Mouse (Mus musculus) limb, embryonic 15.5 days (tissue): Measurements from ENCODE around the gene Pank1. TPM values are rescaled to one million over a fixed set of nuclear protein-coding genes. Genes with fewer than 3 reads are reported as not detected.

Experiments
- ATAC-seq: fragments of 200-750 bp; cut with Nextera tagmentation; 2 replicates; pipeline ENCODE4 v1.8.0; 2017; ENCODE audit warnings: low read depth, moderate TSS enrichment; ENCODE audit not compliant: insufficient number of reproducible peaks, low FRiP score, low TSS enrichment
- H3K27ac ChIP-seq: fragments of 300-500 bp; sonication (generic); 2 replicates; pipeline ENCODE4 v1.5.1; 2015; ENCODE audit warnings: moderate library complexity, mild to moderate bottlenecking, inconsistent platforms
- H3K27me3 ChIP-seq: fragments of 300-500 bp; sonication (generic); 2 replicates; pipeline ENCODE4 v1.6.1; 2015; ENCODE audit warnings: inconsistent platforms
- H3K36me3 ChIP-seq: fragments of 300-500 bp; sonication (generic); 2 replicates; pipeline ENCODE4 v1.6.1; 2015; ENCODE audit warnings: inconsistent platforms
- H3K4me1 ChIP-seq: fragments of 300-500 bp; sonication (generic); 2 replicates; pipeline ENCODE4 v1.6.1; 2015; ENCODE audit warnings: inconsistent platforms
- H3K4me2 ChIP-seq: fragments of 300-500 bp; sonication (generic); 2 replicates; pipeline ENCODE4 v1.6.1; 2015; ENCODE audit warnings: mild to moderate bottlenecking, inconsistent platforms
- H3K4me3 ChIP-seq: fragments of 300-500 bp; sonication (generic); 2 replicates; pipeline ENCODE4 v1.5.1; 2015; ENCODE audit warnings: mild to moderate bottlenecking, inconsistent platforms
- H3K9ac ChIP-seq: fragments of 300-500 bp; sonication (generic); 2 replicates; pipeline ENCODE4 v1.6.1; 2015; ENCODE audit warnings: inconsistent platforms
- H3K9me3 ChIP-seq: fragments of 300-500 bp; sonication (generic); 2 replicates; pipeline ENCODE4 v1.6.1; 2016; ENCODE audit warnings: inconsistent platforms
- WGBS: fragments of 180-500 bp; shearing (Covaris S2); methylation state at CpG from one replicate; pipeline ENCODE4 v1.1.7; 2015; 5-methylcytosine and 5-hydroxymethylcytosine counted together
- polyA plus RNA-seq: library from polyadenylated mRNA; unstranded; fragments of >200 nt; fragmentation: Nextera tagmentation; extraction: Ambion mirVana; gene quantifications from 2 replicates; pipeline ENCODE4 v1.2.1, GENCODE M21; 2015

Pank1 gene
- polyA plus RNA-seq, 1 experiment from 2014 or later: 6.1 TPM

GRCm38 (mm10) chr19:34814696-34815095 is 64.6 kb downstream of the Pank1 start:
- Histone ChIP-seq H3K4me2 (no peak overlapping the region), H3K27ac (no peak overlapping the region), H3K4me1 (no peaks in the 10 kb centered on the region), H3K9me3 (no peaks in the 10 kb centered on the region), H3K36me3 (peaks cover 7% of the 10 kb centered on the region; the same call in 1 of the 2 replicates), H3K9ac (no peak overlapping the region), H3K27me3 (no peaks in the 10 kb centered on the region), H3K4me3 (no peak overlapping the region)
- WGBS: 34% methylated on average over 4 of the region's 4 CpGs
- ATAC-seq: no peak

- Histone ChIP-seq H3K4me3 (no peak overlapping the region), H3K27ac (no peak overlapping the region), H3K27me3 (no peaks in the 10 kb centered on the region), H3K36me3 (peaks cover under 1% of the 10 kb centered on the region; the same call in 1 of the 2 replicates), H3K4me2 (no peak overlapping the region), H3K4me1 (no peaks in the 10 kb centered on the region), H3K9me3 (no peaks in the 10 kb centered on the region), H3K9ac (no peak overlapping the region)
- ATAC-seq: no peak
- WGBS: 85% methylated on average over 6 of the region's 6 CpGs
These were observed 65.3 kb downstream of the Pank1 start for GRCm38 (mm10) chr19:34813961-34814360.

- 100% methylated on average over 2 of the region's 2 CpGs for WGBS
- H3K4me3 ChIP-seq: no peak overlapping the region
- H3K9me3 ChIP-seq: no peaks in the 10 kb centered on the region
- no peaks in the 10 kb centered on the region; the same call in 1 of the 2 replicates for H3K36me3 ChIP-seq
- H3K9ac ChIP-seq: no peak overlapping the region
- no peak for ATAC-seq
- H3K4me1 ChIP-seq: no peaks in the 10 kb centered on the region
- no peak overlapping the region for H3K27ac ChIP-seq
- no peaks in the 10 kb centered on the region for H3K27me3 ChIP-seq
- no peak overlapping the region for H3K4me2 ChIP-seq
These were observed 65.7 kb downstream of the Pank1 start for GRCm38 (mm10) chr19:34813533-34813932.

GRCm38 (mm10) chr19:34812711-34813110 is 66.5 kb downstream of the Pank1 start:
- no peak for ATAC-seq
- 73% methylated on average over 4 of the region's 4 CpGs for WGBS
- Histone ChIP-seq H3K4me3 (no peak overlapping the region), H3K36me3 (no peaks in the 10 kb centered on the region; the same call in 1 of the 2 replicates), H3K4me2 (no peak overlapping the region), H3K9me3 (no peaks in the 10 kb centered on the region), H3K9ac (no peak overlapping the region), H3K27ac (no peak overlapping the region), H3K27me3 (no peaks in the 10 kb centered on the region), H3K4me1 (no peaks in the 10 kb centered on the region)

- no peaks in the 10 kb centered on the region for H3K9me3 ChIP-seq
- H3K4me3 ChIP-seq: no peak overlapping the region
- no peaks in the 10 kb centered on the region; the same call in 1 of the 2 replicates for H3K36me3 ChIP-seq
- H3K27ac ChIP-seq: no peak overlapping the region
- no peaks in the 10 kb centered on the region for H3K4me1 ChIP-seq
- no peak for ATAC-seq
- 90% methylated on average over 5 of the region's 5 CpGs for WGBS
- H3K27me3 ChIP-seq: no peaks in the 10 kb centered on the region
- no peak overlapping the region for H3K4me2 ChIP-seq
- H3K9ac ChIP-seq: no peak overlapping the region
These were observed 72.1 kb downstream of the Pank1 start for GRCm38 (mm10) chr19:34807173-34807572.

DNA sequence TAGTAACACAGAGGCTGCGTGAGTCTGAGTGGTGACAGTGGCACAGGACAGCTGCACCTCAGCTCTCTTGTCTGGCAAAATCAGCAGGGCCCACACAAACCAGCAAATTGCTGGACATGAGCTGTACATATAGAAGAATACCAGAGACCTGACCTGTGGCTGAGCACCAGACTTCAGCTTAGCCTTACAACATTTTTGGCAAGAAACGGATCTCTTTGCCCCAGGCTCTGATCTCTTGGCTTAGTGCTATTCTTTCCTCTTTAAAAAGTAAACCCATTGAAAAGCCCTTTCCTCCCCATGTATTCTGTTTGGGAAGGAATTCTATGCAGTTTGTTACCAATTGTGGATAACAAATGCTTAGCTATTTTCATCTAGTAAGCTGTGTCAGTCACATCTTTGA is 74.2 kb downstream of the Pank1 start:
- Histone ChIP-seq H3K4me1 (no peaks in the 10 kb centered on the region), H3K36me3 (no peaks in the 10 kb centered on the region; the same call in 1 of the 2 replicates), H3K9ac (no peak overlapping the region), H3K9me3 (no peaks in the 10 kb centered on the region), H3K27ac (no peak overlapping the region), H3K27me3 (no peaks in the 10 kb centered on the region), H3K4me2 (no peak overlapping the region), H3K4me3 (no peak overlapping the region)
- no peak for ATAC-seq
- 82% methylated on average over 2 of the region's 2 CpGs for WGBS

GRCm38 (mm10) chr19:34804531-34804930 is 74.7 kb downstream of the Pank1 start:
- ATAC-seq: no peak
- no peaks in the 10 kb centered on the region for H3K36me3 ChIP-seq
- no peaks in the 10 kb centered on the region for H3K9me3 ChIP-seq
- 79% methylated on average over 2 of the region's 2 CpGs for WGBS
- no peak overlapping the region for H3K4me3 ChIP-seq
- no peaks in the 10 kb centered on the region for H3K27me3 ChIP-seq
- no peak overlapping the region for H3K27ac ChIP-seq
- H3K9ac ChIP-seq: no peak overlapping the region
- H3K4me1 ChIP-seq: no peaks in the 10 kb centered on the region
- H3K4me2 ChIP-seq: no peak overlapping the region

DNA sequence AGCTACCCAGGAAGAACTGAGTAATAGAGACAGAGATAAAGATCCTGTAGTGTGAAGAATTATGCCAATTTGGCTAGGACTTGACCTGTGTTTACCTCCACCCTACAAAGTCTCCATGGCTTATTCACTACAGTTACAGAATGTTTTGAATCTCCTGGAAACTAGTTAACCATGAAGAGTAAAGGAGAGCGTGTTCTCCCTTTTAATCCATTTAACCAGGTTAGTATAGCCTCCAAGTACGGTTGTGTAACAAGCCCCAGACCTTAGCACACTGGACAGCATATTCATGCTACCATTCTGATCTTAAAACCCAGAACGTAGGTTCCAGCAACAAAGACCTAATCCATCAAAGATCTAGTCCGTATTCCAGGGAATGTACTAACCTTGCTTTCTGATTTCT is 75.9 kb downstream of the Pank1 start:
- Histone ChIP-seq H3K9ac (no peak overlapping the region), H3K27ac (no peak overlapping the region), H3K4me1 (no peaks in the 10 kb centered on the region), H3K36me3 (no peaks in the 10 kb centered on the region), H3K27me3 (no peaks in the 10 kb centered on the region), H3K9me3 (no peaks in the 10 kb centered on the region), H3K4me3 (no peak overlapping the region), H3K4me2 (no peak overlapping the region)
- 93% methylated on average over 4 of the region's 4 CpGs for WGBS
- ATAC-seq: no peak

DNA sequence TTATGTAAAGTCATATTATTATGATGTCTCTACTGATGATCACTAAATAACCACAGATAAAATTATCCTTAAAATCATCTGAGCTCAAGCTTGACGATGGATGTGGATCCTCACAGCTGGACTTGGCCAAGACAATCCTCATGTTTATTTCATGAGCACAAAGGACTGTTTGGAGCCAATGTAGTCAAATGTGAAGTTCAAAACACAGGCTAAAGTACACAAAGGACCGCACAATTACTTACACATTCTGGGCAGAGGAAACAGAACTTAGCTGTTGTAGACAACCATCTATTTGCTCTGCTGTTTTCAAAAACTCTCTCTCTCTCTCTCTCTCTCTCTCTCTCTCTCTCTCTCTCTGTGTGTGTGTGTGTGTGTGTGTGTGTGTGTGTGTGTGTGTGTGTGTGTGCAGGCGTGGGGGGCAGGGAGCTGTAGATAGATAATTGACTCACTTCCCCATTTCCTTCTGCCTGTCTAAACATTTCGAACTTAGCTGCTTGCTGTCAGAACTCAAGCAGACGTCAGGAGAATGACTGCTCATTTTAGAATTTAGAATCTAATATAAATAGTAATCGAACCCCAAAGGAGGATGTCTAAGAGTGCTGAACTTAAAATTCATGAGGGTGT is 79.5 kb downstream of the Pank1 start:
- H3K27me3 ChIP-seq: no peaks in the 10 kb centered on the region
- H3K36me3 ChIP-seq: no peaks in the 10 kb centered on the region
- 68% methylated on average over 6 of the region's 6 CpGs for WGBS
- no peak for ATAC-seq
- no peak overlapping the region for H3K9ac ChIP-seq
- H3K4me2 ChIP-seq: no peak overlapping the region
- H3K9me3 ChIP-seq: no peaks in the 10 kb centered on the region
- no peak overlapping the region for H3K4me3 ChIP-seq
- no peaks in the 10 kb centered on the region for H3K4me1 ChIP-seq
- H3K27ac ChIP-seq: no peak overlapping the region

- 81% methylated on average over 4 of the region's 4 CpGs for WGBS
These were observed 82.9 kb downstream of the Pank1 start for GRCm38 (mm10) chr19:34796396-34796795.

DNA sequence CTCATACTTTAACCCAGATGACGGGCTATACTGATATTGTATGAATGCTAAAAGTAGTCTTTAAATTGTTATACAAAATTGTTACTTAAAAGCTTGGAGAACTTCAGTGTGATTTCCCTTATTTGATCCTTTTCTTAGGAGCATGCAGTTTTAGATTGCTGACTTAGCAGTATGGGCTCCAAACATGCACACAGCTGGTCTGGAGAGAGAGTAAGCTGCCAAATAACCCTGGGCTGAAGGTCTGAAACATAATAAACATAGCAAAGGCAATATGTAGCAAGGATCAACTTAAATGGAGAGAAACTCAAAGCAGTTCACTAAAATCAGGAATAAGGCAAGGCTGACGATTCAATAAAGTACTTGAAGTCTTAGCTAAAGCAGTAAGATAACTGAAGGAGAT is 96.8 kb downstream of the Pank1 start:
- no peak overlapping the region for H3K27ac ChIP-seq
- no peak overlapping the region for H3K9ac ChIP-seq
- no peaks in the 10 kb centered on the region for H3K4me1 ChIP-seq
- no peaks in the 10 kb centered on the region for H3K27me3 ChIP-seq
- no peak overlapping the region for H3K4me2 ChIP-seq
- WGBS: 79% methylated on average over 2 of the region's 2 CpGs
- H3K4me3 ChIP-seq: no peak overlapping the region
- no peaks in the 10 kb centered on the region for H3K9me3 ChIP-seq
- H3K36me3 ChIP-seq: no peaks in the 10 kb centered on the region
- no peak for ATAC-seq

More at GRCm38 (mm10) chr19:34796396-34796795, 82.9 kb downstream of the Pank1 start:
- no peak overlapping the region for H3K9ac ChIP-seq
- H3K4me3 ChIP-seq: no peak overlapping the region
- H3K4me1 ChIP-seq: no peaks in the 10 kb centered on the region
- no peak overlapping the region for H3K27ac ChIP-seq
- no peaks in the 10 kb centered on the region for H3K27me3 ChIP-seq
- no peaks in the 10 kb centered on the region for H3K9me3 ChIP-seq
- no peak for ATAC-seq
- no peaks in the 10 kb centered on the region for H3K36me3 ChIP-seq
- no peak overlapping the region for H3K4me2 ChIP-seq

DNA sequence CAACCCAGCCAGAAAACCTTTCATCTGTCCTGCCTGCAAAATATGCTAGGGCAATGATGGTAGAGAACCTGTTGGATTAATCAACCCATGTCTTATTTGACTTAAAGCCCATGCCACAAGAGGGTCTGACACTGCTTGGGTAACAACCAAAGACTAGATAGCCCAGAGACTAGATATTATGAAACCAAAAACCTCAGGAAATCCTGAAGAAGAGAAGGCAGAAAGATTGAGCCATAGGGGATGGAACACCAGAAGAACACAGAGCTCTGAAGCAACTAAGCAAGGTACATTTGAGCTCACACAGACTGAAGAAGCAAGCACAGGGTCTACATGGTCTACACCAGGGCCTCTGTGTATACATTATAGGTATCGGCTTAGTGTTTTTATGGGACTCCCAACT is 100.3 kb downstream of the Pank1 start:
- Histone ChIP-seq H3K4me1 (no peaks in the 10 kb centered on the region), H3K27me3 (no peaks in the 10 kb centered on the region), H3K36me3 (no peaks in the 10 kb centered on the region), H3K4me2 (no peak overlapping the region), H3K9me3 (no peaks in the 10 kb centered on the region), H3K9ac (no peak overlapping the region), H3K27ac (no peak overlapping the region), H3K4me3 (no peak overlapping the region)
- ATAC-seq: no peak
- 77% methylated on average over 1 of the region's 1 CpGs for WGBS

GRCm38 (mm10) chr19:34778098-34778497 is 101.2 kb downstream of the Pank1 start:
- no peak for ATAC-seq
- Histone ChIP-seq H3K27me3 (no peaks in the 10 kb centered on the region), H3K36me3 (no peaks in the 10 kb centered on the region), H3K4me3 (no peak overlapping the region), H3K27ac (no peak overlapping the region), H3K9ac (no peak overlapping the region), H3K9me3 (no peaks in the 10 kb centered on the region), H3K4me1 (no peaks in the 10 kb centered on the region), H3K4me2 (no peak overlapping the region)
